Mouse (Mus musculus): Measurements from ENCODE around the gene Ly6g5c. TPM values are rescaled to one million over a fixed set of nuclear protein-coding genes. Genes with fewer than 3 reads are reported as not detected.

Gene Ly6g5c
- polyA plus RNA-seq (2015; fragmentation: Nextera tagmentation; extraction: Ambion mirVana) = not detected in 2 replicates

DNA sequence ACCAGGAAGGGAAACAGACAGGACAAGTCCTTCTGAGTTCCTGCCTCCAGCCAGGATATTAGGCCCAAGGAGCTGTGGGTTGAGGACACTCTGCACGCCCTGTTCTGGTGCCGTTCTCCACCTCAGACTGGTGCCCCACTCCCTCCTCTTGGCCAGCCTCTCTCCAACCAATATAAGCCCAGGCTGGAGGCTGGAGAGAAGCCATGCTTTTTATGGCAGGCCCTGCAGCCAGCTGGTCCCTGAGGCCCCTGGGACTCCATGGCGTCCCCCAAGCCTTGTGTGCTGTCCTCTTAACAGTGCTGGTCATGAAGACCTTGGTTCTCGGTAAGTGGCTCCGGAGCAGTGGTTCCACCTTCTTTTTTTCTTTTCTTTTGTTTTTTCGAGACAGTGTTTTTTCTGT lies at the start of gene Ly6g5c:
TSS of gene Ly6g5c (plus strand) at position 183 of the 400 bp plus-strand sequence.
- 77% methylated on average over 6 of the region's 6 CpGs for WGBS
- no peak within 1 kb of the TSS for H3K4me2 ChIP-seq (replicated peaks; ENCODE audit: low read depth, low read length)
- H3K4me1 ChIP-seq (ENCODE audit: insufficient read depth, low read length) = peaks cover 10% of the 10 kb centered on the region
- no peaks in the 10 kb centered on the region for H3K9me3 ChIP-seq (ENCODE audit: low read length)
- H3K27ac ChIP-seq (ENCODE audit: low read length) = no peak within 1 kb of the TSS
- no peak for ATAC-seq (ENCODE audit: low FRiP score, low TSS enrichment)
- H3K36me3 ChIP-seq (ENCODE audit: insufficient read depth, low read length) = 0 out of 2 replicates have a peak, but pooled peaks cover 4% of the 10 kb centered on the region
- H3K9ac ChIP-seq (replicated peaks; ENCODE audit: low read length) = no peak within 1 kb of the TSS
- H3K27me3 ChIP-seq (ENCODE audit: insufficient read depth, low read length) = no peaks in the 10 kb centered on the region
- no peak within 1 kb of the TSS for H3K4me3 ChIP-seq (ENCODE audit: low read length)

DNA sequence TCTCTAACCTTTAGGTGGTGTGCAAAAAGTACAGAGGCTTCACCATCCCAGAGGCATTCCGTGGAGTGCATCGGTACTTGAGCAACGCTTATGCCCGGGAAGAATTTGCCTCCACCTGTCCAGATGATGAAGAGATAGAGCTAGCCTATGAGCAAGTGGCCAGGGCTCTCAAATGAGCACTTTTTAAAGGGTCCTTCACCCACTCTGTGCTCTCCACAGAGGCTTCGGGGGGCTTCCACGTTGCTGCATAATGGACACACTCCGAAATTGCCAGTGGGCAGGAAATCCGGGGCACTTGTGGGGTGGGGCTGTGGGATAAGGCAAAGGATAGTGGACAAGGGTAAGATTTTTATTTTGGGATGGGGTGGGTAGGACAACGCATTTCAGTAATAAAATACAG lies 49.8 kb upstream of the Ly6g5c start:
- Histone ChIP-seq H3K4me1 (ENCODE audit: insufficient read depth, low read length) (peaks cover 28% of the 10 kb centered on the region), H3K4me2 (replicated peaks; ENCODE audit: low read depth, low read length) (peak overlapping the region; percentile 84; the same call in 1 of the 2 replicates), H3K27me3 (ENCODE audit: insufficient read depth, low read length) (no peaks in the 10 kb centered on the region), H3K9ac (replicated peaks; ENCODE audit: low read length) (peak overlapping the region; percentile 95; the same call in 1 of the 2 replicates), H3K36me3 (ENCODE audit: insufficient read depth, low read length) (peaks cover 72% of the 10 kb centered on the region), H3K9me3 (ENCODE audit: low read length) (no peaks in the 10 kb centered on the region), H3K27ac (ENCODE audit: low read length) (peak overlapping the region; percentile 96), H3K4me3 (ENCODE audit: low read length) (peak overlapping the region; percentile 93)
- WGBS = 57% methylated on average over 9 of the region's 9 CpGs
- ATAC-seq (ENCODE audit: low FRiP score, low TSS enrichment) = no peak

DNA sequence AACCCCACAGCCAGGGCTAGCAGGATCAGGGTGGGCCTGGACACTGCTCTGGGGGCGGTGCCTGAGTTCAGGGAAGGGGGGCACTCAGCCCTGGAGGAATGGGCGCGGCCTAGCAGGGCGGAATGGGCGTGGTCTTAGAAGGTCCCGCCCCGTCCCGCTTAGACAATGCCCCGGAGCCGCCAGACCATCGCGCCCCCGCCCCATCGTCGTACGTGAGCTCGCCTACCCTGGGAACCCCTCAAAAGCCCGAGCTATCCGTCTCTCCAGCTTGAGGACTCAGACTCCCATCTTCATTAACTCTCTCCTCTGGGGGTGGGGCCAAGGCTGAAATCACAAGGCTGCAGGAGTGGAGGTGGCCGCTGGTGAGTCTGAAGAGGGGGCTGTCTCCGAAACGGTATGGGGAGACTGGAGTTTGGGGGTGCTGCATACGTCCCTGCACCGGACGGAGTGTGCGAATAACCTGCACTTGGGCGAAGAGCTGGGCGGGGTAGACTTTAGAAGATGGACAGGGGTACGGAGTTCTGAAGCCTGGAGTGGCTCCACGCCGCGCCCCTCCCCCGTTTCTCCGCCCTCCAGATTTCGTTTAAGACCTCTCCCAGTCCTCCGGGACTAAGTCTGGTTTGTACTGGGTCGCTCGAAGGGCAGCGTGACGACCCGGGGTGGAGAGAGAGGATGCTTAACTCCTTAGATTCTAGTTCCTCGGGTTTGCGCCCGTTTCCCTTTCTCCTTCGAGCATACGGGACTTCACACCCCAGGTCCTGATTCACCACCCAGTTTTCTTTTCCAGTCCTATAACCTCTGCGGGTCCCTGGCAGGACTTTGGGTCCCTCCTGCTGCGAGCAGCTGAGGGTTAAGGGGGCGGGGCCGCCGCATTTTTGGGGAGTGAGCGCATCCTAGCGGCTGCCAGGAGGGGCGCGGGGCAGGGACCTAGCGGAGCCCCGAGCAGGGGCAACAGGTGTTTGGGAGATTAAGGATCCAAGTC lies 48.9 kb upstream of the Ly6g5c start, which contains the start of gene Ddah2:
TSS of gene Ddah2 (plus strand) at position 125 of the 982 bp plus-strand sequence.
- peaks cover 64% of the 10 kb centered on the region for H3K36me3 ChIP-seq (ENCODE audit: insufficient read depth, low read length)
- no peaks in the 10 kb centered on the region for H3K27me3 ChIP-seq (ENCODE audit: insufficient read depth, low read length)
- peak within 1 kb of the TSS; percentile 96 for H3K27ac ChIP-seq (ENCODE audit: low read length)
- peak; percentile 95 for ATAC-seq (ENCODE audit: low FRiP score, low TSS enrichment)
- H3K9me3 ChIP-seq (ENCODE audit: low read length) = no peaks in the 10 kb centered on the region
- H3K4me3 ChIP-seq (ENCODE audit: low read length) = peak within 1 kb of the TSS; percentile 93
- H3K4me1 ChIP-seq (ENCODE audit: insufficient read depth, low read length) = peaks cover 33% of the 10 kb centered on the region
- peak within 1 kb of the TSS; percentile 95 for H3K9ac ChIP-seq (replicated peaks; ENCODE audit: low read length)
- H3K4me2 ChIP-seq (replicated peaks; ENCODE audit: low read depth, low read length) = peak within 1 kb of the TSS; percentile 84
- under 1% methylated on average over 57 of the region's 57 CpGs for WGBS

DNA sequence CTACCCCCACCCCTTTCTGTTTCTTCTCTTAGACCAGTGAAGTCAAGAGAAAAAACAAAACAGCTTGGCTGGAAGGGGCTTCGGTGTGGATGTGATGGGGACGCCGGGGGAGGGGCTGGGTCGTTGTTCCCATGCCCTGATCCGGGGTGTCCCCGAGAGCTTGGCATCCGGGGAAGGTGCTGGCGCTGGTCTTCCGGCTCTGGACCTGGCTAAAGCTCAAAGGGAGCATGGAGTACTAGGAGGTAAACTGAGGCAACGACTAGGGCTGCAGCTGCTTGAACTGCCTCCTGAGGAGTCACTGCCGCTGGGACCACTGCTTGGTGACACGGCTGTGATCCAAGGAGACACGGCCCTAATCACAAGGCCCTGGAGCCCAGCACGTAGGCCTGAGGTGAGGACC lies 48.0 kb upstream of the Ly6g5c start:
- peak overlapping the region; percentile 93 for H3K4me3 ChIP-seq (ENCODE audit: low read length)
- no peaks in the 10 kb centered on the region for H3K9me3 ChIP-seq (ENCODE audit: low read length)
- WGBS = 14% methylated on average over 14 of the region's 14 CpGs
- H3K9ac ChIP-seq (replicated peaks; ENCODE audit: low read length) = peak overlapping the region; percentile 95
- H3K4me1 ChIP-seq (ENCODE audit: insufficient read depth, low read length) = peaks cover 39% of the 10 kb centered on the region
- H3K4me2 ChIP-seq (replicated peaks; ENCODE audit: low read depth, low read length) = peak overlapping the region; percentile 84
- no peak for ATAC-seq (ENCODE audit: low FRiP score, low TSS enrichment)
- no peaks in the 10 kb centered on the region for H3K27me3 ChIP-seq (ENCODE audit: insufficient read depth, low read length)
- H3K36me3 ChIP-seq (ENCODE audit: insufficient read depth, low read length) = peaks cover 57% of the 10 kb centered on the region
- H3K27ac ChIP-seq (ENCODE audit: low read length) = no peak overlapping the region

DNA sequence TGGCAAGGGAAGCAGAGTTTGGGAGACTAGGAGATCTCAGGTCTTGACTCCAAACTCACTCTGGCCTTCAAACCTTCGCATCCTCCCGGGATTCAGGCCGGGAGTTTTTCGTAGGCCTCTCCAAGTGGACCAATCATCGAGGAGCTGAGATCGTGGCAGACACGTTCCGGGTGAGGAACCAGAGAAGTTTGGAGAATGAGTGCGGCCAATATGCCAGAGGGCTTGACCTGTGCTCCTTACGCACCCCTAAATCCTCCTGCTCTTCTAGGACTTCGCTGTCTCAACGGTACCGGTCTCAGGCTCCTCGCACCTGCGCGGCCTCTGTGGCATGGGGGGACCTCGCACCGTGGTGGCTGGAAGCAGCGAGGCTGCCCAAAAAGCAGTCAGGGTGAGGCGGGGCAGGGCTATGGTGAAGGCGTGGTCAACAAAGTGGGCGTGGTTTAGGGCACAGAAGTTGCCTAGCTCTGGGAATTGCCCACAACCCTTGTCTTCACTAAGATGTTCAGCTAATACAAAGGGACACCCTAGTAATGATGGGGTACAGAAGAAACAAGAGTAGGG lies 47.3 kb upstream of the Ly6g5c start:
- peak overlapping the region; percentile 84 for H3K4me2 ChIP-seq (replicated peaks; ENCODE audit: low read depth, low read length)
- H3K27ac ChIP-seq (ENCODE audit: low read length) = no peak overlapping the region
- peaks cover 49% of the 10 kb centered on the region for H3K36me3 ChIP-seq (ENCODE audit: insufficient read depth, low read length)
- 56% methylated on average over 22 of the region's 22 CpGs for WGBS
- H3K4me3 ChIP-seq (ENCODE audit: low read length) = peak overlapping the region; percentile 93
- no peaks in the 10 kb centered on the region for H3K27me3 ChIP-seq (ENCODE audit: insufficient read depth, low read length)
- no peak for ATAC-seq (ENCODE audit: low FRiP score, low TSS enrichment)
- H3K9me3 ChIP-seq (ENCODE audit: low read length) = no peaks in the 10 kb centered on the region
- peak overlapping the region; percentile 95 for H3K9ac ChIP-seq (replicated peaks; ENCODE audit: low read length)
- peaks cover 43% of the 10 kb centered on the region for H3K4me1 ChIP-seq (ENCODE audit: insufficient read depth, low read length)

DNA sequence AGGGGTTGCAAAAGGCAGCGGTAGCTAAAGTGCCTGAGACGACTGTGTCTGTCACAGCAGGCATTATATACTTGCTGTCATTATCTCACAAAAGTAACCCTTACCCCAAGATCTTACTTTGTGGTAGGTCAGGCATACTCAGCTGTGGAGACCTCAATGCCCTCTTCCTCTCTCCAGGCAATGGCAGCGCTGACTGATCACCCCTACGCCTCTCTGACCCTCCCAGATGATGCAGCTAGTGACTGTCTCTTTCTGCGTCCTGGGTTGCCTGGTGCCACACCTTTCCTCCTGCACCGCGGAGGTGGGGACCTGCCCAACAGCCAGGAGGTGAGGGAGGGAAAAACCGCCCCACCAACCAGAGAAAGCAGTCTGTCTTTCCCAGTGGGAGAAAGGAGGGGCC lies 46.8 kb upstream of the Ly6g5c start:
- no peaks in the 10 kb centered on the region for H3K9me3 ChIP-seq (ENCODE audit: low read length)
- WGBS = 76% methylated on average over 8 of the region's 8 CpGs
- H3K36me3 ChIP-seq (ENCODE audit: insufficient read depth, low read length) = peaks cover 45% of the 10 kb centered on the region
- no peak overlapping the region for H3K9ac ChIP-seq (replicated peaks; ENCODE audit: low read length)
- H3K27ac ChIP-seq (ENCODE audit: low read length) = no peak overlapping the region
- H3K4me3 ChIP-seq (ENCODE audit: low read length) = no peak overlapping the region
- H3K4me1 ChIP-seq (ENCODE audit: insufficient read depth, low read length) = peaks cover 41% of the 10 kb centered on the region
- ATAC-seq (ENCODE audit: low FRiP score, low TSS enrichment) = no peak
- H3K27me3 ChIP-seq (ENCODE audit: insufficient read depth, low read length) = 0 out of 2 replicates have a peak, but pooled peaks cover 3% of the 10 kb centered on the region
- no peak overlapping the region for H3K4me2 ChIP-seq (replicated peaks; ENCODE audit: low read depth, low read length)

DNA sequence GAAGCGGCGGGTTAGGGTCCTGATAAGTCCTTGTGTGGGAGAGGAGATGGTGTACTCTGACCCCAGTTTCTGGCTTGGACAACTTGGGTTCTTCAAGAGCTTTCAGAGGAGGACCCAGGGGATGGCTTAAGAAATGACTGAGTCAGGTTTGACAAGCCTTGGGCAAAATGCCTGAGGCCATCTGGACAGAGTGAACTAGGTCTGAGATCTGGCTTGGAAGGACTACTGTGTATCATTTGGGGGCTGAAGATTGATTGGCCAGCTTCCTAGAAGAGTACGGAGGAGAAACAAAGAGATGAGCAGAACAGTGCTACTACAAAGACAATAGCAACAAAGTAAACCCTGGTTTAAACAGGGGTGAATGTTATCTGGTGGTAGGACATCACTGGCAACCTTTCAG lies 44.6 kb upstream of the Ly6g5c start:
- ATAC-seq (ENCODE audit: low FRiP score, low TSS enrichment) = no peak
- Histone ChIP-seq H3K36me3 (ENCODE audit: insufficient read depth, low read length) (peaks cover 26% of the 10 kb centered on the region), H3K4me3 (ENCODE audit: low read length) (no peak overlapping the region), H3K9ac (replicated peaks; ENCODE audit: low read length) (no peak overlapping the region), H3K4me2 (replicated peaks; ENCODE audit: low read depth, low read length) (no peak overlapping the region), H3K9me3 (ENCODE audit: low read length) (no peaks in the 10 kb centered on the region), H3K4me1 (ENCODE audit: insufficient read depth, low read length) (peaks cover 38% of the 10 kb centered on the region), H3K27me3 (ENCODE audit: insufficient read depth, low read length) (0 out of 2 replicates have a peak, but pooled peaks cover 7% of the 10 kb centered on the region), H3K27ac (ENCODE audit: low read length) (no peak overlapping the region)
- WGBS = 77% methylated on average over 3 of the region's 3 CpGs

DNA sequence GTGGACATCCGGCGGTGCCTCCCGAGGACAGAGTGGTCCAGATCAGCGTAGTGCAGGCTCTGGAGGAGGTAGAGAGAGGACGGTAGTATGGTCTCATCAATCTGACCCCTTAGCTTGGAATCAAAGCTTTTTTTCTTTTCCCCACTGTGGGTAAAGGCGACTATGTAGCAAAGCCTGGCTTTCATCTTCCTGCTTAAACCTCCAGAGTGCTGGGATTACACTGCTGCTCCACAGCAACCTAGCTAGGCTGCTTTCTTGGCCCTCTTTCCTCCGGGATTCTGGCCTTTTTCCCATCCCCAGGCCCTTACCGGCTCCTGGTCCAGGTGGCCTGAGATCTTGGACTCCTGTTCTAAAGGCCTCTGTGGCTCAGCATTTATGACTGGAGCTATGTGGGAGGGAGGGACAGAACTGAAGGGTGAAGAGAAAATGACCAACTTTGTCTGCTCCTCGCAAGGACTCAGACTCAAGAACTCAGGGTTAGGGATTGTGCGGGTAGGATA lies 43.7 kb upstream of the Ly6g5c start:
- H3K27me3 ChIP-seq (ENCODE audit: insufficient read depth, low read length) = 0 out of 2 replicates have a peak, but pooled peaks cover 7% of the 10 kb centered on the region
- no peaks in the 10 kb centered on the region for H3K9me3 ChIP-seq (ENCODE audit: low read length)
- H3K9ac ChIP-seq (replicated peaks; ENCODE audit: low read length) = peak overlapping the region; percentile 29
- 31% methylated on average over 10 of the region's 10 CpGs for WGBS
- H3K4me2 ChIP-seq (replicated peaks; ENCODE audit: low read depth, low read length) = peak overlapping the region; percentile 59
- peaks cover 35% of the 10 kb centered on the region for H3K4me1 ChIP-seq (ENCODE audit: insufficient read depth, low read length)
- H3K4me3 ChIP-seq (ENCODE audit: low read length) = peak overlapping the region; percentile 43
- H3K36me3 ChIP-seq (ENCODE audit: insufficient read depth, low read length) = peaks cover 24% of the 10 kb centered on the region
- no peak for ATAC-seq (ENCODE audit: low FRiP score, low TSS enrichment)
- H3K27ac ChIP-seq (ENCODE audit: low read length) = peak overlapping the region; percentile 56

DNA sequence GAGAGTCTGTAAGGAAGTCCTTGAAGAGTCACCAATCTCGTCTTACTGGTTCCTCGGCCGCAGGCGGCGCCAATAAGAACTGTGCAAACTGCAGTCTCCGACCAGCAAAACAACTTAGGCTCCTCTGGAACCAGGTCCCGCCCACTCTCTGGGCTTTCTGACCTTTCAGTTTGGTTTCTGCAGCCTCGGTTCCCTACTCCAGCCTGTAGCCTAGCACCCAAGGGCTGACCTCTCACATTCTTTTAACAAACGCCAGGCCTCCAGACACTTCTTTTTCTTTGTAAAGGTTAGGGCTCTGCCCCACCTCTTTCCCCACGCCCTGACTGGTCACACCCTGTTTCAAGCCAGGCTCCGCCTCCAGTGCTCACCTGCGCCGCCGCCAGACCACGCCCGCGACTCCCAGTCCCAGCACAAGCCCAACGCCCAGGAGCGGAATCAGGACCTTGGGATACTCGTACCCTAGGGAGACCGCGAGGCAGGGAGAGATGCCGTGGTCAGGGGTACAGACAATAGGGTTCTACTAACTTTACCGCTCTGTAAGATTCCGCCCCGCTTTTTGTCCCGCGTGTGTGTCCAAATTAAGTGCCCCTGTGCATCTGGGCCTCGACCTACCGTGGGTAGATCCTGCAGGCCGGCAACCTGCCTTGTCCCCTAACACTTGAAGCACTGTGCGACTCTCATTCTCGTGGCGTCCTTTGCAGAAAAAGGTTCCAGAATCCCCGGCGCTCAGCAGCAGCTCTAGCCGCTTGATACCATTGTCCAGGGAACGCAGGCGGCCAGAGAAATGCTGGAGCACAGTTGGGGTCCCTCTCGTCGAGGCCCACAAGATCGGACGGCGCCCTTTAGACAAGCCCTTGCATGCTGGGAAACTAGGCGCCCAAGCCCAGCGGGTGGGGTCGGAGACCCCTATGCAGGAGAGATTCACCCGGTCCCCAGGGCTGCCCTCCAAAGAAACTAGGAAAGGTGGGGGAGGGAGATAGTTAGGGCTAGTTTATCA lies 42.8 kb upstream of the Ly6g5c start, which contains the start of gene Ly6g6c:
TSS of gene Ly6g6c (plus strand) at position 438 of the 997 bp plus-strand sequence.
- peaks cover 32% of the 10 kb centered on the region for H3K4me1 ChIP-seq (ENCODE audit: insufficient read depth, low read length)
- H3K4me2 ChIP-seq (replicated peaks; ENCODE audit: low read depth, low read length) = peak within 1 kb of the TSS; percentile 59
- H3K27me3 ChIP-seq (ENCODE audit: insufficient read depth, low read length) = 0 out of 2 replicates have a peak, but pooled peaks cover 7% of the 10 kb centered on the region
- peaks cover 24% of the 10 kb centered on the region for H3K36me3 ChIP-seq (ENCODE audit: insufficient read depth, low read length)
- peak within 1 kb of the TSS; percentile 29 for H3K9ac ChIP-seq (replicated peaks; ENCODE audit: low read length)
- H3K4me3 ChIP-seq (ENCODE audit: low read length) = peak within 1 kb of the TSS; percentile 43
- 2% methylated on average over 48 of the region's 48 CpGs for WGBS
- ATAC-seq (ENCODE audit: low FRiP score, low TSS enrichment) = peak; percentile 68
- H3K27ac ChIP-seq (ENCODE audit: low read length) = peak within 1 kb of the TSS; percentile 56
- H3K9me3 ChIP-seq (ENCODE audit: low read length) = no peaks in the 10 kb centered on the region
